Mouse (Mus musculus): ENCODE data around the gene Usp9x. TPM values are rescaled to one million over a fixed set of nuclear protein-coding genes. Genes with fewer than 3 reads are reported as not detected.

Gene Usp9x
- total RNA-seq (2012; rRNA removed), result 118 and 147 TPM in 2 replicates
- 100 to 1,000 TPM in 1 of 2 experiments, 10 to 100 TPM in 1; 89.3 to 328 TPM for polyA plus RNA-seq (2012; ENCODE audit: insufficient read depth in 1 of 2, insufficient read length in 2 of 2, low read depth in 1 of 2, low replicate concordance in 2 of 2, missing spikeins in 1 of 2)

DNA sequence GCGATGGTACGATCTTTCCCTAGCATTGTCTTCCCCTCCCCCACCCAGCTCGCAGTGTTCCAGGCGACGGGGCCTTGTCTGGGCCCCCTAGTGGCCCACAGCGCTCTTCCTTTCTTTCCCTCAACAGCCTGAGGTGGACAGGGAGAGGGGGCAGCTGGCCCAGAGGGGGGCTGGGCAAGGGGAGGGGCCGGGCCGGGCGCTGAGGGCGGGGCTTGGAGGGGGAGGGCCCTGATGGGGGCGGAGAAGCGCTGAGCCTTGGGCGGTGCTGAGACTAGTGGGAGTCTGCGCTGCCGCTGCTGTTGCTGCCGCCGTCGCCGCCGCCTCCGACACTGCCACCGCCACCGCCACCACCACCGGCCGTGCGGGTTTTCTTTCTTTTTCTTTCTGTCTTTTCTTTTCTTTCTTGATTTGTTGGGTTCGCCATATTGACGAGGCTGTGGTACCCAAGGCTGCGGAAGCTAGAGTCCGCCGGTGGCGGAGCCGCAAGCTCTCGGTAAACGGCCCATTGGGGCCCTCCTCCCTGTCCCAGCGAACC lies at the start of gene Usp9x:
Gene Usp9x, plus strand, starts transcription at position 258 of the 535 bp plus-strand sequence.
- peaks cover 31% of the 10 kb centered on the region for H3K79me2 ChIP-seq (ENCODE audit: control insufficient read depth, insufficient read depth, low read length, poor library complexity)
- peaks cover 12 to 16% of the 10 kb centered on the region in 2 experiments for H3K36me3 ChIP-seq (ENCODE audit: control insufficient read depth in 1 of 2, insufficient read depth in 2 of 2, low read length in 2 of 2)
- peaks cover 6 to 19% of the 10 kb centered on the region in 2 experiments for H3K4me1 ChIP-seq (ENCODE audit: control insufficient read depth in 1 of 2, insufficient read depth in 2 of 2, low read length in 2 of 2)
- H3K9ac ChIP-seq (ENCODE audit: control insufficient read depth, low read depth, low read length, poor library complexity, severe bottlenecking), result peak within 1 kb of the TSS; percentile 98
- no peaks in the 10 kb centered on the region for H3K9me3 ChIP-seq (replicated peaks; ENCODE audit: insufficient read depth, low read length)
- H3K27me3 ChIP-seq (ENCODE audit: control insufficient read depth in 1 of 2, insufficient read depth in 2 of 2, low read length in 2 of 2), result no peaks in the 10 kb centered on the region
- peak within 1 kb of the TSS; percentile 94 for H3K27ac ChIP-seq (ENCODE audit: control insufficient read depth, low read depth, low read length)
- peak; percentile 94 for DNase-seq (ENCODE audit: low read depth, low spot score)
- H3K4me3 ChIP-seq (ENCODE audit: control insufficient read depth in 1 of 2, insufficient read depth in 1 of 2, low read depth in 2 of 2, low read length in 2 of 2), result peak within 1 kb of the TSS; percentile 92 to 96
- no peak for TF ChIP-seq MAX (IDR thresholded peaks at IDR 0.05; ENCODE audit: low read length)
- peak; percentile 69; the same call in 1 of the 2 replicates for TF ChIP-seq BHLHE40 (IDR thresholded peaks at IDR 0.05; ENCODE audit: borderline replicate concordance, low read depth, low read length)
- peak; percentile 84 for TF ChIP-seq MAZ (IDR thresholded peaks at IDR 0.05; ENCODE audit: low read depth, low read length)
- 0 out of 2 replicates have a peak, but pooled peaks have one; percentile 41 for TF ChIP-seq NRF1 (IDR thresholded peaks at IDR 0.05; ENCODE audit: insufficient read depth, low read depth, low read length, poor library complexity, severe bottlenecking)
- peak; percentile 44; the same call in 1 of the 2 replicates for TF ChIP-seq TCF12 (IDR thresholded peaks at IDR 0.05; ENCODE audit: low read depth, low read length)
- no peak for TF ChIP-seq ZNF384 (IDR thresholded peaks at IDR 0.05; ENCODE audit: low read depth, low read length)
- peak; percentile 65 for TF ChIP-seq HCFC1 (IDR thresholded peaks at IDR 0.05; ENCODE audit: low read depth, low read length)
- TF ChIP-seq POLR2AphosphoS5 (IDR thresholded peaks at IDR 0.05; ENCODE audit: borderline replicate concordance, low read depth, low read length), result no peak
- 0 out of 2 replicates have a peak, but pooled peaks have one; percentile 20 for TF ChIP-seq ETS1 (IDR thresholded peaks at IDR 0.05; ENCODE audit: low read depth, low read length)
- TF ChIP-seq USF1 (IDR thresholded peaks at IDR 0.05; ENCODE audit: low read depth, low read length), result peak; percentile 37
- TF ChIP-seq GATA1 (IDR thresholded peaks at IDR 0.05; ENCODE audit: low read depth, low read length), result no peak
- peak; percentile 80 for TF ChIP-seq NELFE (IDR thresholded peaks at IDR 0.05; ENCODE audit: low read depth, low read length)
- peak; percentile 24 for TF ChIP-seq RAD21 (IDR thresholded peaks at IDR 0.05; ENCODE audit: low read depth, low read length)
- no peak for TF ChIP-seq GABPA (IDR thresholded peaks at IDR 0.05; ENCODE audit: low read depth, low read length)
- TF ChIP-seq ZC3H11A (IDR thresholded peaks at IDR 0.05; ENCODE audit: low read depth, low read length), result peak; percentile 19; the same call in 1 of the 2 replicates
- TF ChIP-seq SMC3 (IDR thresholded peaks at IDR 0.05; ENCODE audit: low read depth, low read length), result peak; percentile 63
- TF ChIP-seq USF2 (IDR thresholded peaks at IDR 0.05; ENCODE audit: borderline replicate concordance in 1 of 2, insufficient read depth in 1 of 2, low read depth in 1 of 2, low read length in 2 of 2), result no peak
- TF ChIP-seq E2F4 (IDR thresholded peaks at IDR 0.05; ENCODE audit: borderline replicate concordance, low read depth, low read length), result no peak
- no peak for TF ChIP-seq TBP (IDR thresholded peaks at IDR 0.05; ENCODE audit: low read depth, low read length)
- peak; percentile 63 to 76; a peak in 3 of 4 replicates for TF ChIP-seq POLR2A (IDR thresholded peaks at IDR 0.05; ENCODE audit: control insufficient read depth in 1 of 2, insufficient read depth in 1 of 2, low read depth in 1 of 2, low read length in 2 of 2, poor library complexity in 1 of 2)
- 0 out of 2 replicates have a peak, but pooled peaks have one; percentile 32 for TF ChIP-seq ELF1 (IDR thresholded peaks at IDR 0.05; ENCODE audit: low read depth, low read length)
- TF ChIP-seq ZMIZ1 (IDR thresholded peaks at IDR 0.05; ENCODE audit: low read depth, low read length), result peak; percentile 85
- TF ChIP-seq EP300 (IDR thresholded peaks at IDR 0.05; ENCODE audit: low read depth in 1 of 2, low read length in 2 of 2), result peak in 1 of 2 experiments; percentile 53; a peak in 2 of 4 replicates
- no peak for TF ChIP-seq MYB (IDR thresholded peaks at IDR 0.05; ENCODE audit: low read depth, low read length)
- no peak for TF ChIP-seq TAL1 (IDR thresholded peaks at IDR 0.05; ENCODE audit: low read length)
- TF ChIP-seq SIN3A (IDR thresholded peaks at IDR 0.05; ENCODE audit: low read length), result peak; percentile 31
- peak; percentile 76 for TF ChIP-seq CHD2 (IDR thresholded peaks at IDR 0.05; ENCODE audit: low read length)
- 0 out of 2 replicates have a peak, but pooled peaks have one; percentile 11 for TF ChIP-seq UBTF (IDR thresholded peaks at IDR 0.05; ENCODE audit: borderline replicate concordance, insufficient read depth, low read depth, low read length)
- TF ChIP-seq RCOR1 (IDR thresholded peaks at IDR 0.05; ENCODE audit: low read depth, low read length), result no peak; the same call in 1 of the 2 replicates
- TF ChIP-seq MXI1 (IDR thresholded peaks at IDR 0.05; ENCODE audit: low read depth, low read length), result no peak
- no peak for TF ChIP-seq MAFK (IDR thresholded peaks at IDR 0.05; ENCODE audit: borderline replicate concordance, low read depth, low read length)
- peak; percentile 22 to 71 (median 68); a peak in 5 of 6 replicates for TF ChIP-seq CTCF (IDR thresholded peaks at IDR 0.05 in 2 of 3, conservative IDR thresholded peaks at IDR 0.05 in 1 of 3; ENCODE audit: control insufficient read depth in 1 of 3, insufficient read depth in 1 of 3, low read depth in 2 of 3, low read length in 3 of 3, poor library complexity in 1 of 3, severe bottlenecking in 1 of 3)
- TF ChIP-seq ZKSCAN1 (IDR thresholded peaks at IDR 0.05; ENCODE audit: low read depth, low read length), result no peak
- no peak; the same call in 1 of the 2 replicates for TF ChIP-seq MYC (IDR thresholded peaks at IDR 0.05; ENCODE audit: low read depth, low read length)
- no peak for TF ChIP-seq KAT2A (conservative IDR thresholded peaks at IDR 0.05; ENCODE audit: low read depth, low read length)
- TF ChIP-seq JUND (IDR thresholded peaks at IDR 0.05; ENCODE audit: low read depth, low read length), result no peak
